Mouse (Mus musculus) heart, adult 2 months (tissue): ENCODE measurements around the gene Smug1. TPM values are rescaled to one million over a fixed set of nuclear protein-coding genes. Genes with fewer than 3 reads are reported as not detected.

ENCODE experiments used
- DNase-seq, 2 experiments: peaks; one replicate each; pipeline ENCODE4 v3.0.0; 2021
- H3K27ac ChIP-seq: fragments of 200-600 bp; 2 replicates; pipeline ENCODE4 v1.8.1; 2022
- H3K27me3 ChIP-seq: fragments of 200-500 bp; 2 replicates; pipeline ENCODE4 v1.6.1; 2012; ENCODE audit warnings: mild to moderate bottlenecking, low read length, inconsistent platforms, mixed read lengths; ENCODE audit not compliant: control insufficient read depth, insufficient read depth
- H3K36me3 ChIP-seq: fragments of 200-500 bp; 2 replicates; pipeline ENCODE4 v1.6.1; 2012; ENCODE audit warnings: low read length, inconsistent platforms; ENCODE audit not compliant: control insufficient read depth, insufficient read depth
- H3K4me1 ChIP-seq: fragments of 200-500 bp; 2 replicates; pipeline ENCODE4 v1.6.1; 2011; ENCODE audit warnings: low read length; ENCODE audit not compliant: control insufficient read depth, insufficient read depth
- H3K4me3 ChIP-seq: fragments of 200-600 bp; 2 replicates; pipeline ENCODE4 v1.8.1; 2022
- H3K79me2 ChIP-seq: fragments of 200-500 bp; replicated peaks from 2 replicates; pipeline ENCODE4 v1.6.1; 2012; ENCODE audit warnings: mild to moderate bottlenecking, inconsistent platforms, low read length, moderate library complexity, mixed read lengths; ENCODE audit not compliant: control insufficient read depth, insufficient read depth
- H3K9ac ChIP-seq: fragments of 200-500 bp; 2 replicates; pipeline ENCODE4 v1.6.1; 2012; ENCODE audit warnings: low read depth, mild to moderate bottlenecking, control low read depth, inconsistent platforms, low read length, mixed read lengths
- CTCF ChIP-seq: fragments of 200-600 bp; IDR thresholded peaks from 2 replicates; pipeline ENCODE4 v1.8.1; 2022; ENCODE audit warnings: antibody characterized with exemption, mild to moderate bottlenecking, moderate library complexity
- EP300 ChIP-seq: fragments of 200-500 bp; IDR thresholded peaks from 2 replicates; pipeline ENCODE4 v1.6.1; 2011; ENCODE audit warnings: low read depth, low read length, control low read depth; ENCODE audit not compliant: insufficient read depth
- POLR2A ChIP-seq: fragments of 200-500 bp; IDR thresholded peaks from 2 replicates; pipeline ENCODE4 v1.6.1; 2011; ENCODE audit warnings: mild to moderate bottlenecking, low read depth, low read length, control low read depth; ENCODE audit not compliant: insufficient read depth
- WGBS: fragments of 180-500 bp; shearing (Covaris S2); methylation state at CpG from one replicate; pipeline ENCODE4 v1.1.7; 2018; 5-methylcytosine and 5-hydroxymethylcytosine counted together
- intact Hi-C: fragments of 180-260 bp; cut with DNase I; formaldehyde crosslinking; loops from one replicate; pipeline ENCODE4 v1.15.1; 2025
- polyA plus RNA-seq: library from polyadenylated mRNA; depleted of rRNA; stranded (reverse); fragments of >200 nt; gene quantifications from 2 replicates; pipeline ENCODE4 v1.2.3, GENCODE M21; 2012; rRNA removed
- total RNA-seq, 2 experiments: library from RNA; stranded (reverse); gene quantifications; 2 replicates each; pipeline ENCODE4 v1.2.3; 2021

The Smug1 gene
- total and polyA plus RNA-seq, 3 experiments: 13.3 to 15.2 (median 13.9) TPM

DNA sequence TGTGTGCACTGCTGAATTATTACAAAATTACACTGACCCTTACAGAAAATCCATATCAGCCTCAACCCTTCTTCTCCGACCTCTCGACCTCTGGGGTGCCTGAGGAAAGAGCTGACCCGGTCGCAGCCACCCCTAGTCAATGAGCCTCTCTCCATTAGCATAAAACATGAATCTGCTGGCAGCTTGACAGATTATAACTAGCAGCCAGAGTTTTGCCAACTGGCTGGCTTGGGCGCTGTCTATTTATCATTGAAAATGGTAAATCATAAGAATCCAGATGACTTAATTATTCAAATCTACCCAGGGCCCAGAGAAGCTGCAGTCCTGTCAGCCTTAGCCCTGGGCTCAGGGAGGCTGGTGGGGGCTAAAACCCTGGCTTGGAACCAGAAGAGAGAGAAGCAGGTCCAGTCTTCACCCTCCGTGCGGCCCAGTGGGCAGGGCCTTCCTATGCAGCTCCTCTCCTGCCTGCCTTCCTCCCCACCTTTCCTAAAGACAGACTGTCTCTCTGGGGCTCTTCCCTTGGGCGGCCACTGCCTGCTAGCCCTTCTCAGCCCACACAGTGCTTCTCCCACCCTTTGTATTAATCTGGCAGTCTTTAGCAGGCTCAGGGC is 58.7 kb downstream of the Smug1 start:
- Histone ChIP-seq H3K9ac (no peak overlapping the region), H3K79me2 (no peaks in the 10 kb centered on the region), H3K4me3 (no peak overlapping the region), H3K27me3 (peaks cover 6% of the 10 kb centered on the region; the same call in 1 of the 2 replicates), H3K4me1 (no peaks in the 10 kb centered on the region), H3K36me3 (no peaks in the 10 kb centered on the region), H3K27ac (no peak overlapping the region)
- WGBS: 66% methylated on average over 8 of the region's 8 CpGs
- intact Hi-C loops: no loop called here
- TF ChIP-seq POLR2A (no peak), CTCF (no peak), EP300 (no peak)
- DNase-seq: no peak

DNA sequence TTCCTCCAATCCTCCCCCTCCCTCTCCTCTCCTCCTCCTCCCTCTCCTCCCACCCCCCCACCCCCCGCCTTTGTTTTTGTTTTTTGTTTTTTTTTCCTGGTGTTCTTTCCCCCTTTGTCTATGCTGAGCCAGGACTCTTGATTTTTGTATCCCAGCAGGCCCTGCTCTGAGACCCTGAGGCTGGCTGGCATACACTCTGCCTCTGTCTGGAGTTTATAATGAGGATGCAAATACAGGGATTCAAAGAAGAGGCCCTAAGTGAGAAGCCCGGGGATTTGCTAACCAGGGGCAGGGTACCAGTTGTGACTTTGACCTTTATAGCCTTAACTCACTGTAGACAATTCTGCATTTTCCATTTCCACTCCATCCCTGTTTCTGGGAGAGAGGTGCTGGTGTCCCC is 60.7 kb downstream of the Smug1 start:
- intact Hi-C loops: no loop called here
- Histone ChIP-seq H3K36me3 (no peaks in the 10 kb centered on the region), H3K27me3 (peaks cover 6% of the 10 kb centered on the region; the same call in 1 of the 2 replicates), H3K9ac (no peak overlapping the region), H3K4me3 (no peak overlapping the region), H3K27ac (no peak overlapping the region), H3K4me1 (no peaks in the 10 kb centered on the region), H3K79me2 (no peaks in the 10 kb centered on the region)
- WGBS: 26% methylated on average over 2 of the region's 2 CpGs
- DNase-seq: no peak
- TF ChIP-seq POLR2A: no peak
- no peak for TF ChIP-seq EP300
- no peak for TF ChIP-seq CTCF

Other genes with a start within 250 kb of the Smug1 start
- gene Hoxc13, start 246.0 kb downstream of the Smug1 start, total RNA-seq: not detected
- gene Hoxc13, start 246.0 kb downstream of the Smug1 start, polyA plus RNA-seq: not detected in 2 replicates
- gene Hoxc12, start 230.3 kb downstream of the Smug1 start, total RNA-seq: not detected
- not detected in 2 replicates for gene Hoxc12, start 230.3 kb downstream of the Smug1 start, polyA plus RNA-seq
- gene Hoxc11, start 212.7 kb downstream of the Smug1 start, total RNA-seq: not detected
- gene Hoxc11, start 212.7 kb downstream of the Smug1 start, polyA plus RNA-seq: not detected in 2 replicates
- gene Hoxc10, start 200.3 kb downstream of the Smug1 start, total RNA-seq: not detected
- not detected in 2 replicates for gene Hoxc10, start 200.3 kb downstream of the Smug1 start, polyA plus RNA-seq
- not detected for gene Hoxc5, start 199.6 kb downstream of the Smug1 start, total RNA-seq
- gene Hoxc5, start 199.6 kb downstream of the Smug1 start, polyA plus RNA-seq: 0.20 TPM in 1 of 2 replicates, not detected in the other
- not detected for gene Hoxc9, start 190.7 kb downstream of the Smug1 start, total RNA-seq
- not detected in 2 replicates for gene Hoxc9, start 190.7 kb downstream of the Smug1 start, polyA plus RNA-seq
- not detected for gene Hoxc8, start 176.5 kb downstream of the Smug1 start, total RNA-seq
- gene Hoxc8, start 176.5 kb downstream of the Smug1 start, polyA plus RNA-seq: not detected in 2 replicates
- not detected for gene Hoxc6, start 168.8 kb downstream of the Smug1 start, total RNA-seq
- not detected in 2 replicates for gene Hoxc6, start 168.8 kb downstream of the Smug1 start, polyA plus RNA-seq
- not detected for gene Hoxc4, start 148.2 kb downstream of the Smug1 start, total RNA-seq
- gene Hoxc4, start 148.2 kb downstream of the Smug1 start, polyA plus RNA-seq: 0.10 TPM in 1 of 2 replicates, not detected in the other
- gene Cbx5, start 72.7 kb upstream of the Smug1 start, total RNA-seq: 10 to 100 TPM; 56.5 to 57.0 TPM
- gene Cbx5, start 72.7 kb upstream of the Smug1 start, polyA plus RNA-seq: 15.6 and 39.9 TPM in 2 replicates
- gene Hnrnpa1, start 73.3 kb upstream of the Smug1 start, total RNA-seq: 100 to 1,000 TPM; 143 to 149 TPM
- gene Hnrnpa1, start 73.3 kb upstream of the Smug1 start, polyA plus RNA-seq: 59.4 and 109 TPM in 2 replicates
- gene Nfe2, start 91.3 kb upstream of the Smug1 start, total RNA-seq: 1 to 10 TPM in 1 of 2 experiments, under 1 TPM in 1; 0.86 to 2.0 TPM
- gene Nfe2, start 91.3 kb upstream of the Smug1 start, polyA plus RNA-seq: 1.6 and 1.9 TPM in 2 replicates
- gene Copz1, start 105.6 kb upstream of the Smug1 start, total RNA-seq: 10 to 100 TPM; 50.2 to 55.2 TPM
- 58.7 and 96.8 TPM in 2 replicates for gene Copz1, start 105.6 kb upstream of the Smug1 start, polyA plus RNA-seq
- gene Gpr84, start 143.5 kb upstream of the Smug1 start, total RNA-seq: not detected
- 0.06 TPM in 1 of 2 replicates, not detected in the other for gene Gpr84, start 143.5 kb upstream of the Smug1 start, polyA plus RNA-seq
- 10 to 100 TPM; 10.1 to 10.4 TPM for gene Zfp385a, start 173.0 kb upstream of the Smug1 start, total RNA-seq
- gene Zfp385a, start 173.0 kb upstream of the Smug1 start, polyA plus RNA-seq: 7.3 and 12.0 TPM in 2 replicates
- 10 to 100 TPM; 36.4 to 36.7 TPM for gene Itga5, start 199.7 kb upstream of the Smug1 start, total RNA-seq
- gene Itga5, start 199.7 kb upstream of the Smug1 start, polyA plus RNA-seq: 38.6 and 44.6 TPM in 2 replicates